Mouse (Mus musculus): ENCODE measurements around the gene Zfand2a. TPM values are rescaled to one million over a fixed set of nuclear protein-coding genes. Genes with fewer than 3 reads are reported as not detected.

The Zfand2a gene
- polyA plus RNA-seq, 1 experiment from 2014 or later = 7.6 TPM

- DNase-seq (ENCODE audit: low spot score) (no peak), ATAC-seq (replicated peaks; ENCODE audit: low FRiP score, low read depth) (no peak)
- H3K9ac ChIP-seq (ENCODE audit: low read depth, low read length) = no peak overlapping the region
- TF ChIP-seq CTCF (IDR thresholded peaks at IDR 0.05; ENCODE audit: low read depth) = no peak
- 47% methylated on average over 7 of the region's 7 CpGs for WGBS
- no peak overlapping the region for H3K27ac ChIP-seq
- no peak overlapping the region for H3K4me3 ChIP-seq (replicated peaks; ENCODE audit: low read depth, low read length)
- H3K4me1 ChIP-seq (replicated peaks; ENCODE audit: insufficient read depth, low read length) = peaks cover 19% of the 10 kb centered on the region; the same call in 1 of the 2 replicates
- H3K9me3 ChIP-seq (replicated peaks; ENCODE audit: low read length) = no peaks in the 10 kb centered on the region
- H3K4me2 ChIP-seq (ENCODE audit: low read length) = no peak overlapping the region
- H3K36me3 ChIP-seq (ENCODE audit: insufficient read depth, low read length) = no peaks in the 10 kb centered on the region
- H3K27me3 ChIP-seq (ENCODE audit: insufficient read depth, low read length) = no peaks in the 10 kb centered on the region
These were observed 51.4 kb downstream of the Zfand2a start for GRCm38 (mm10) chr5:139432747-139433508.

GRCm38 (mm10) chr5:139432333-139432732, 52.0 kb downstream of the Zfand2a start:
- Histone ChIP-seq H3K4me1 (replicated peaks; ENCODE audit: insufficient read depth, low read length) (peaks cover 19% of the 10 kb centered on the region; the same call in 1 of the 2 replicates), H3K4me3 (replicated peaks; ENCODE audit: low read depth, low read length) (no peak overlapping the region), H3K27ac (no peak overlapping the region), H3K9ac (ENCODE audit: low read depth, low read length) (no peak overlapping the region), H3K4me2 (ENCODE audit: low read length) (no peak overlapping the region), H3K36me3 (ENCODE audit: insufficient read depth, low read length) (no peaks in the 10 kb centered on the region), H3K9me3 (replicated peaks; ENCODE audit: low read length) (no peaks in the 10 kb centered on the region), H3K27me3 (ENCODE audit: insufficient read depth, low read length) (no peaks in the 10 kb centered on the region)
- no peak for DNase-seq (ENCODE audit: low spot score)
- TF ChIP-seq CTCF (IDR thresholded peaks at IDR 0.05; ENCODE audit: low read depth) = no peak
- no peak for ATAC-seq (replicated peaks; ENCODE audit: low FRiP score, low read depth)
- 47% methylated on average over 6 of the region's 6 CpGs for WGBS

- DNase-seq (ENCODE audit: low spot score) (peak; percentile 52), ATAC-seq (replicated peaks; ENCODE audit: low FRiP score, low read depth) (peak; percentile 70)
- WGBS = 8% methylated on average over 10 of the region's 12 CpGs
These were observed 54.5 kb downstream of the Zfand2a start for GRCm38 (mm10) chr5:139429818-139430341.

GRCm38 (mm10) chr5:139427989-139428388, 56.4 kb downstream of the Zfand2a start:
- ATAC-seq (replicated peaks; ENCODE audit: low FRiP score, low read depth) (no peak), DNase-seq (ENCODE audit: low spot score) (no peak)
- no peak overlapping the region for H3K9ac ChIP-seq (ENCODE audit: low read depth, low read length)
- no peak for TF ChIP-seq CTCF (IDR thresholded peaks at IDR 0.05; ENCODE audit: low read depth)
- H3K4me1 ChIP-seq (replicated peaks; ENCODE audit: insufficient read depth, low read length) = peaks cover 26% of the 10 kb centered on the region; the same call in 1 of the 2 replicates
- H3K4me2 ChIP-seq (ENCODE audit: low read length) = no peak overlapping the region
- H3K9me3 ChIP-seq (replicated peaks; ENCODE audit: low read length) = no peaks in the 10 kb centered on the region
- no peak overlapping the region for H3K4me3 ChIP-seq (replicated peaks; ENCODE audit: low read depth, low read length)
- no peak overlapping the region for H3K27ac ChIP-seq
- no peaks in the 10 kb centered on the region for H3K36me3 ChIP-seq (ENCODE audit: insufficient read depth, low read length)
- 61% methylated on average over 9 of the region's 9 CpGs for WGBS
- H3K27me3 ChIP-seq (ENCODE audit: insufficient read depth, low read length) = no peaks in the 10 kb centered on the region

More at GRCm38 (mm10) chr5:139429818-139430341, 54.5 kb downstream of the Zfand2a start:
- Histone ChIP-seq H3K27me3 (ENCODE audit: insufficient read depth, low read length) (no peaks in the 10 kb centered on the region), H3K4me1 (replicated peaks; ENCODE audit: insufficient read depth, low read length) (peaks cover 24% of the 10 kb centered on the region; the same call in 1 of the 2 replicates), H3K27ac (peak overlapping the region; percentile 62), H3K9me3 (replicated peaks; ENCODE audit: low read length) (no peaks in the 10 kb centered on the region), H3K36me3 (ENCODE audit: insufficient read depth, low read length) (no peaks in the 10 kb centered on the region), H3K9ac (ENCODE audit: low read depth, low read length) (no peak overlapping the region), H3K4me2 (ENCODE audit: low read length) (no peak overlapping the region), H3K4me3 (replicated peaks; ENCODE audit: low read depth, low read length) (no peak overlapping the region)
- no peak for TF ChIP-seq CTCF (IDR thresholded peaks at IDR 0.05; ENCODE audit: low read depth)

GRCm38 (mm10) chr5:139427001-139427400, 57.3 kb downstream of the Zfand2a start:
- H3K27me3 ChIP-seq (ENCODE audit: insufficient read depth, low read length) = no peaks in the 10 kb centered on the region
- H3K9me3 ChIP-seq (replicated peaks; ENCODE audit: low read length) = no peaks in the 10 kb centered on the region
- H3K4me2 ChIP-seq (ENCODE audit: low read length) = no peak overlapping the region
- no peak for TF ChIP-seq CTCF (IDR thresholded peaks at IDR 0.05; ENCODE audit: low read depth)
- H3K4me1 ChIP-seq (replicated peaks; ENCODE audit: insufficient read depth, low read length) = peaks cover 24% of the 10 kb centered on the region; the same call in 1 of the 2 replicates
- 85% methylated on average over 9 of the region's 9 CpGs for WGBS
- no peak overlapping the region for H3K27ac ChIP-seq
- no peak overlapping the region for H3K4me3 ChIP-seq (replicated peaks; ENCODE audit: low read depth, low read length)
- ATAC-seq (replicated peaks; ENCODE audit: low FRiP score, low read depth) = no peak
- no peaks in the 10 kb centered on the region for H3K36me3 ChIP-seq (ENCODE audit: insufficient read depth, low read length)
- no peak for DNase-seq (ENCODE audit: low spot score)
- H3K9ac ChIP-seq (ENCODE audit: low read depth, low read length) = no peak overlapping the region

- Histone ChIP-seq H3K4me2 (ENCODE audit: low read length) (no peak overlapping the region), H3K36me3 (ENCODE audit: insufficient read depth, low read length) (no peaks in the 10 kb centered on the region), H3K9ac (ENCODE audit: low read depth, low read length) (no peak overlapping the region), H3K27ac (no peak overlapping the region), H3K4me3 (replicated peaks; ENCODE audit: low read depth, low read length) (no peak overlapping the region), H3K4me1 (replicated peaks; ENCODE audit: insufficient read depth, low read length) (peaks cover 15% of the 10 kb centered on the region; the same call in 1 of the 2 replicates), H3K27me3 (ENCODE audit: insufficient read depth, low read length) (no peaks in the 10 kb centered on the region), H3K9me3 (replicated peaks; ENCODE audit: low read length) (no peaks in the 10 kb centered on the region)
- no peak for TF ChIP-seq CTCF (IDR thresholded peaks at IDR 0.05; ENCODE audit: low read depth)
- WGBS = 35% methylated on average over 9 of the region's 9 CpGs
- DNase-seq (ENCODE audit: low spot score) (peak; percentile 39), ATAC-seq (replicated peaks; ENCODE audit: low FRiP score, low read depth) (no peak)
These were observed 59.2 kb downstream of the Zfand2a start for GRCm38 (mm10) chr5:139425198-139425597.

Measured in kidney, postnatal 0 days (tissue).